Mouse (Mus musculus): ENCODE data around the gene Entr1.

The Entr1 gene

GRCm38 (mm10) chr2:26389154-26389690 lies at the start of gene Entr1, which contains the start of gene Pmpca:
Gene Entr1, minus strand, starts transcription at chr2:26389316.
Gene Pmpca, plus strand, starts transcription at chr2:26389339.
- DNase-seq (ENCODE audit: low spot score), result peak; percentile 91

- no peak for DNase-seq (ENCODE audit: low spot score)
Observed at GRCm38 (mm10) chr2:26438373-26438772, 49.3 kb upstream of the Entr1 start.

GRCm38 (mm10) chr2:26437221-26437620 lies 48.1 kb upstream of the Entr1 start:
- no peak for DNase-seq (ENCODE audit: low spot score)

GRCm38 (mm10) chr2:26434791-26435572 lies 45.9 kb upstream of the Entr1 start:
- no peak for DNase-seq (ENCODE audit: low spot score)

- DNase-seq (ENCODE audit: low spot score), result no peak
Observed at GRCm38 (mm10) chr2:26429851-26430250, 40.7 kb upstream of the Entr1 start.

- DNase-seq (ENCODE audit: low spot score), result no peak
Observed at GRCm38 (mm10) chr2:26424541-26424940, 35.4 kb upstream of the Entr1 start.

GRCm38 (mm10) chr2:26423086-26423485 lies 34.0 kb upstream of the Entr1 start:
- DNase-seq (ENCODE audit: low spot score), result no peak

GRCm38 (mm10) chr2:26421969-26422368 lies 32.9 kb upstream of the Entr1 start:
- no peak for DNase-seq (ENCODE audit: low spot score)

GRCm38 (mm10) chr2:26418120-26418519 lies 29.0 kb upstream of the Entr1 start:
- DNase-seq (ENCODE audit: low spot score), result no peak

- no peak for DNase-seq (ENCODE audit: low spot score)
Observed at GRCm38 (mm10) chr2:26417066-26417465, 27.9 kb upstream of the Entr1 start.

- DNase-seq (ENCODE audit: low spot score), result no peak
Observed at GRCm38 (mm10) chr2:26410931-26411411, 21.9 kb upstream of the Entr1 start.

- DNase-seq (ENCODE audit: low spot score), result no peak
Observed at GRCm38 (mm10) chr2:26410091-26410490, 21.0 kb upstream of the Entr1 start.

- no peak for DNase-seq (ENCODE audit: low spot score)
Observed at GRCm38 (mm10) chr2:26409362-26409761, 20.2 kb upstream of the Entr1 start.

GRCm38 (mm10) chr2:26408515-26409356 lies 19.6 kb upstream of the Entr1 start, which contains the start of gene Inpp5e:
Gene Inpp5e, minus strand, starts transcription at chr2:26409203.
- peak; percentile 99 for DNase-seq (ENCODE audit: low spot score)

- DNase-seq (ENCODE audit: low spot score), result no peak
Observed at GRCm38 (mm10) chr2:26403306-26403705, 14.2 kb upstream of the Entr1 start.

- no peak for DNase-seq (ENCODE audit: low spot score)
Observed at GRCm38 (mm10) chr2:26402265-26402664, 13.1 kb upstream of the Entr1 start.

- no peak for DNase-seq (ENCODE audit: low spot score)
Observed at GRCm38 (mm10) chr2:26401023-26401422, 11.9 kb upstream of the Entr1 start.

- no peak for DNase-seq (ENCODE audit: low spot score)
Observed at GRCm38 (mm10) chr2:26400296-26400695, 11.2 kb upstream of the Entr1 start.

- DNase-seq (ENCODE audit: low spot score), result no peak
Observed at GRCm38 (mm10) chr2:26399647-26400046, 10.5 kb upstream of the Entr1 start.

- DNase-seq (ENCODE audit: low spot score), result no peak
Observed at GRCm38 (mm10) chr2:26398978-26399377, 9.9 kb upstream of the Entr1 start.

GRCm38 (mm10) chr2:26391617-26392016 lies 2.5 kb upstream of the Entr1 start:
- no peak for DNase-seq (ENCODE audit: low spot score)

GRCm38 (mm10) chr2:26390954-26391353 lies 1.8 kb upstream of the Entr1 start:
- DNase-seq (ENCODE audit: low spot score), result no peak

Measured in testis, postnatal 10 days (tissue).